Mouse (Mus musculus) adrenal gland (tissue): ENCODE data around the gene Fnip2.
"Not testable (repeated sequence)": the region's sequence is repeated elsewhere in the genome, so short reads cannot be mapped to it uniquely, and the experiment has no call there.

ENCODE experiments used
- intact Hi-C: fragments of 180-260 bp; cut with DNase I; formaldehyde crosslinking; loops from one replicate; pipeline ENCODE4 v1.15.1; 2025

Fnip2 gene

DNA sequence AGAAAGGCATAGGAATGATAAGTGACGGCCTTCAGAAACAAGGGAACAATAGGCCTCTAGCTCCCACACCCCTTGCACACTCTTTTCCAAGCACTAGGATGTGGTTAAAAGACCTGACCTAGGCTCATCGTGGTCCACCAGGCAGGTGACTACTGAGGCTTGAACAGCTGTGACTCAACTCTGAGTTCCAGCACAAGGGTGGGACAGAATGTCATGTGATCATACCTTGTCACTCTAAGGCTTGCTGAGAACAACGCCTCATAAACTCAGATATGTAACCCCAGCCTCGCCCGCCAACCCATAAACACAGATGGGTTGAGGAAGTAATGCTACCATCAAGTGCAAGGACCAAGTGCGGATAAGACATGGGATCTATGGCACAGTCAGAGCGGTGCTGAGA lies 79.6 kb downstream of the Fnip2 start:
- intact Hi-C loops = no loop called here

DNA sequence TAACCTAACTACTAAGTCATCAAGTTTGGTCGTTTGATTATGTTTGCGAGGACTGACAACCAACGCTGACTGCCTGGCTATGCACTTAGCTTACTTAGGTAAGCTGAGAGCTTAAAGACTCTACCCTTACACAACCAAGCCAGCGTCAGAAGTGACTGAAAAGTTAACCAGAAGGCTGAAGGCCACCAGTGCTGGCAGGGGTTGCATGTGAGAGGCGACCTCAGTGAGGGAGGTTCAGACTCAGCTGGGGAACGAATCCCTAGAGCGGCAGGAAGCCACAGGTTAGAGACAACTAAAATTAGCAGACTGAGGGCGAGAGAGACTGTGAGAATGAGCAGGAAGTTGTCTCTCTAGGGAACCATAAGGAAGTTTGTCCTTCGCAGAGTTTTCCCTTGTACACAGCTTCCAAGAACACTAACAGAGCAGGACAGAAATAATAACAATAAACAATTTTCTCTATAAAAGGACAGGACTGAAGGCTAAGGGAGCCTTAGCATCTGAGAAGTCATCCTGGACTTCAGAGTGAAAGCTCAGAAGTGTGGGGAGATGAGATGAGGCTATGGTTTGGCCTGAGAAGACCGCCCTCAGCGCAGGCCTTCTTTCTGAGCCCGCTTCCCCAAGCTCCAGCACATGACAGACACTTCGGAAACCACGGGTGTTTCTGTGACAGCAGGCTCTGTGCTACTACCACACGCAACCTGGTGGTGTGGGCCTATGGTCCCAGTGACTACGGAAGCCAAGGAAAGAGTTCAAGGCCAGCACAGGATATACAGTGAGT lies 83.1 kb downstream of the Fnip2 start:
- intact Hi-C loops = no loop called here

DNA sequence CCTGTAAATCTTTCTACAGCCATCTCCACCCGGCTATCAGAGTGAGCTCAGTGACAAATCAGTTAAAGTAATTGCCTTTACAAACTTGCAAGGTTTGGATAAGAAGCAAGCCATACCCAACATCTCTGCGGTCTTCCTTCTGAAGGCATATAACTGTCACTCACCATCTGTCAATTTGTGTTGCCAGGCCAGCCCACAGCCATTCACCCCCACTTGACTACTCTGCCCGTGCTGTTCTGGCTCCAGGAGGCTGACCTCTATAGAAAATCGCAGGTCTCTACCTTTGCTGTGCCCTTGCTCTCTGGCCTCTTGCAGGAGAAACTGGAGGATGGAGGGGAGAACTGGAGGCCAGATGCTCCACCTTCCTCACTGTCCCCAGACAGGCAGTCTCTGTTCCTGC lies 88.7 kb downstream of the Fnip2 start:
- intact Hi-C loops = no loop called here

DNA sequence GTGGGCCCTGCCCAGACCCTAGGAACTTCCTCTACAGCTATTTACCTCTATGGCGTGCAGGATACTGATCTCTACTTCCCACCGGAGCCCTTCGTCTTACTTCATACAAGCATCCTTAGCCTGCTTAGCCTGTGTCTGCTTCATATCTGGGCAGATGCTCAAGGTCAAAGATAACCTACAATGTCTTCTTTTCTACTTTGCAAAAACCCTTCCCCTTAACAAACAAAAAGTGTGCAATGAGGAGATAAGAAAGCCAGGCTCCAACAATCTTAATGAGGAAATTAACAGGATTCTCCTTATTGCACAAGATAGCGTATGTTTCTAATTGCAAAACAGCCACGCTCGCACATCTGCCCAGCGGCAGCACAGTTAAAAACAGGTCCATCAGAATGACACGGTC lies 89.2 kb downstream of the Fnip2 start:
- intact Hi-C loops = no loop called here

DNA sequence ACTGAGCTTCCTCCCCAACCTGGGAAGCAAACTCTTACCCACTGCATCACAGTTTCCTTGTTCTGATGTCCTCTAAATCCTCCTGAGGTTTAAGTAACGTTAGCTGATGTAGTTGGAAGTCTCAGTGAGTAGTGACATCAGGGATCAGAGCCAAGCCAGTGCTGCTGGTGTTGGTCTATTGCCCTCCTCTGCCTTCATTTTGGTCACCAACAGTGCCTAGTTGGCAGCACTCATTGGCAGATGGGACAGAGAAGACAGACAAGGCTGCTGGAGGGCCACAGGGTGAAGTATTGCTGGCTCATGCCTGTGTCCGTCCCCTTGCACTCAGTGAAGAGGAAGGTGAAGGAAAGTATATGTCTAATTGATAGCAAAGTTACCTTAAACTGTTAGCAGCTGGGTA lies 91.6 kb downstream of the Fnip2 start:
- intact Hi-C loops = no loop called here

DNA sequence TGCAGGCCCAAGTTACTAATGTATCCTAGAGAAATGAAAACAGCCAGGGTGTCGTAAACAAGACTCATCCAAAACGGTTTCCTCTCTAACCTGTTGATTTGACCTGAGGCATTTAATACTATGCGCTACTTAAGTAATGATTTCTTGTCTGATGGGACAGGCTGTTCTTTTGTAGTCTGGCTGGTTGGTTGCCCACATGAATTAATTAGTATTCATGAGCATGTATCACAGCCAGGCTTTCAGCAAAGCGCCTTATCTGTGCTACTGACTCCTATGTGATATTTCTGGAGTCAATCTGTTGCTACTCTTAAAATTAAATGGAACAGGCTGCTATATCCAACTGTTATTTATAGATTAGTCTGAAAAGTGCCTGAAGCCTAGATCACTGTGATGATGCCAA lies 92.7 kb downstream of the Fnip2 start:
- intact Hi-C loops = no loop called here

DNA sequence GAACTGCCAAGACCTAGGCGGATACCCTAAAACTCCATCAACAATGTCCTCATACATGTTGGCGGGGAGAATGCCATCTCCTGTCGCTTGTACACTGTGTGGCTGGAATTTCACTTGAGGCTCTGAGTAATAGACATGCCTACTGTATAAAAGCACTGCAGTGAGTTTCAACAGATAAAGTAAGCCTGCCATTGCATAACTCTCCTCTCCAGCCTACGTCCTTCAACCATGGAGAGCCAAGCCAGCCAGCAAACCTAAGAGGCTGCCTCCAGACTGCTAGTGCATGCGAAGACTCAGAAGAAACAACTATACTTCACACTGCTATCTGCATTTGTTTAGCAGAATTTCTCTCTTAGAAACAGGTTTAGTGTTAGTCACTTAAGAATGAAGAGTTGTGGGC lies 95.2 kb downstream of the Fnip2 start:
- intact Hi-C loops = no loop called here

DNA sequence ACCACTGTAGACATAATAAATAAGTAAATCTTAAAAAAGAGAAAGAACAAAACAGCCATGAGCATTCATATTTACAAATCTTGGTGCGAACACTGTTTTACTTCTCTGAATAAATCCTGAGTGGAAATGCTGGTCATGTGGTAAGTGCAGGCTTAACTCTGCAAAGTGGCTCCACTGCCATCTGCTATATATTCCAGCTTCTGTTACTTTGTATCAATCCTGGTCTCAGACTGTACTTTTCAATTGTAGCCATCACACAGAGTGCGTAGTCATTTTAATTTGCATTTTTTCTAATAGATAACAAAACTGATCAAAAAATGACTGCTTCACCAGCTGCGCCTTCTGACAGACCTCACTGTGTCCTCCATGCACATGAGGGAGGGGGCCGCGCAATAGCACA lies 98.2 kb downstream of the Fnip2 start:
- intact Hi-C loops = no loop called here

DNA sequence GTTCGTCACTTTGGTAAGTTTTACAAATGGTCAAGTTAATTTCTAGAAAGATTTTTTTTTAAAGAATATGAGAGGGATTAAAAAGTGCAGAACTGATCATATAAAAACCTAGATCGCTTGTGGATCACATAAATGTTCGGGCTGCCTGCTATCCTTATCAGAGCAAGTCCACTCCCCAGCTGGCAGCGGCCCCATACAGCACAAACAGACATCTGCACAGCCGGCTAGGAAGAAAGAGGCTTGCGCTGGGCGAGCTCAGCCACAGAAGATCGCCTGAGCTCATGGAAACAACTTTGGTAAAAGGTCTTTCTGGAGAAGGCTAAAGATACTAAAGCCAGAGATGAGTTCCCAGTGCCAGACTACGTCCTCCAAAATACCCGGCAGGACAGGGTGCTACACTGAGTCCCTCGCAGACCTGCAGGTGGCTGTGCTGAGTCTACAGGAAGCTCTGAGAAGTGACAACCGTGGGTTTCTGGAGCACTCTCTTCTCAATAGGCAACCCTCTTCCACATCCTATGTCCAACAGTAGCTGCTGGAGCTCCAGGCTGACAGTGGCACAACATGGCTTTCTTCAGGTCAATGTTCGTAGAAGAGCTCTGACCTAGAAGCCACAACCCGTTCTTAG lies 108.8 kb downstream of the Fnip2 start:
- intact Hi-C loops = no loop called here

DNA sequence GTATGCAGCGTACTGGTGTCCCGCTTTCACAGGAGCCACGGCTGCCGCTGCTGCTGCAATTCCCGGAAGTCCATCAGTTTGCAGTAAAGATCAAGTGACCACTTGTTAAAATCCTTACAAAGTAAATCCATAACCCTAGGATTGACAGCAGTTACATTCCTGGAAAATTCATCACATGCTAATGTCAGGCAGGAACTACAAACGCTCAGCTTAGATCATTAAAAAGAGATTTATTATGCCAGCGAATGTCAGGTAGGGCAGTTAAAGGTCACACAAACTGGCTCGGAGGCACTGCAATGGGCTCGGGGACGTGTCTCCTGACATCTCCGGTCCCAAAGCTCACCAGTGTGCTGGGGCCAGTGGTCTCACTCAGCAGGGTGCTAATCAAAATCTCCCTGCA lies 111.8 kb downstream of the Fnip2 start:
- intact Hi-C loops = no loop called here

DNA sequence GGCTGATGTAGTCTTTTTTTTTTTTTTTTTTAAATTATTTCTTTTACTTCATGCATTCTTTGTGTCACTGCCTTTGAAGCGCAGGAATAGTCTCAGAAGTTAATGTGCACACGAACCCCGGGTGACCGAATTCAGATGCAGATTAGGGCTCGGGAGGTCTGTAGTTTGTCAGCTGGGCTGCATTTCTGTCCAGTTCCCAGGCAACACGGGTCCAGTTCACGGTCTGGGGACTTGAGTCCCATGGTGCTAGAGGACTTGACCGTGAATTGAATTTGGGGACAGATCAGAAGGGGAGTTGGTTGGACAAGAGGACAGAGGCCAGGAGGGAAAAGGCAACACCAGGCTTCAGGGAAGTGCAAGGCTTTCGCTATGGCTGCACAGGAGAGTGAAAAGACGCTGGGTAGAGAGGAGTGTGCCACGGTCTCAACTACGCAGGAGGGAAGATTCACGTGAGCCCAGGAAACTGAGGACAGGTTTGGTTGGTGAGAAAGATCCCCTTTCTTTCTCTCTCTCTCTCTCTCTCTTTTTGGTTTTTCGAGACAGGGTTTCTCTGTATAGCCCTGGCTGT lies 114.8 kb downstream of the Fnip2 start:
- intact Hi-C loops = no loop called here

DNA sequence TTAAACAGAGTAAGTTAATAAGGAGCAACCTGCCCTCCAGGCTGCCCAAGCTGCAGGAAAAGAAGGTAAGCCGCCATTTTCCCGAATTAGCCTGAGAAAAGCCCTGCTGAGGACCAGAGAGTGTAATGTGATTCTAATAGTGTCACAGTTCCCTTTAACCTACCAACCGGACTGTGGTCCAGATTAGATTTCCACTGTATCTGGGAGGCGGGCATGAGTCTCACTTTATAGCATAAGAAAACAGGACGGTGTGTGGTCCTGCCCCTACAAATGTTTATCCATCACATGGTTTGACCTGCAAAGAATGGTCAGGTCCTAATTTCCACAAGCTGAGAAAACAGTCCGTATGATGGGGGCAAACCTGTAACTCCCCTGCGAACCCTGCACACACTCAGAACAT lies 118.2 kb downstream of the Fnip2 start:
- intact Hi-C loops = no loop called here

DNA sequence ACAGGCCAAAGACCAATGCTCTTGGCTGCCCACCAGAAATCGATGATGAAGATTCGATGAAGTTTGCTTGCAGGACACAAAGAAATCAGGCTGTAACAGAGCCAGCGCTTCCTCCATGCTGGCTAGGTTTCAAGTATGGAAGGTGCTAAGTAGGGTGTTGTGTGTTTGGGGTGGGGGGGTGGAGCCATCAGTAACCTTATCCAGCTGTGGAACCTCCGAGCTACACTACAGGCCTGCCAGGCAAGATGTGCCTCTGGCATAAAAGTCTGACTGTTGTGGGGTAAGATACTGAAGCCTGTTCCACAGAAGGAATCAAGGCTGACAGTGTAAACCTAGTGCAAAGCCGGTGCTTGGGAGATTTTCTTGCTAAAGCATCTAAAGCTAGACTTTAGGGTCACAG lies 119.2 kb downstream of the Fnip2 start:
- intact Hi-C loops = no loop called here

DNA sequence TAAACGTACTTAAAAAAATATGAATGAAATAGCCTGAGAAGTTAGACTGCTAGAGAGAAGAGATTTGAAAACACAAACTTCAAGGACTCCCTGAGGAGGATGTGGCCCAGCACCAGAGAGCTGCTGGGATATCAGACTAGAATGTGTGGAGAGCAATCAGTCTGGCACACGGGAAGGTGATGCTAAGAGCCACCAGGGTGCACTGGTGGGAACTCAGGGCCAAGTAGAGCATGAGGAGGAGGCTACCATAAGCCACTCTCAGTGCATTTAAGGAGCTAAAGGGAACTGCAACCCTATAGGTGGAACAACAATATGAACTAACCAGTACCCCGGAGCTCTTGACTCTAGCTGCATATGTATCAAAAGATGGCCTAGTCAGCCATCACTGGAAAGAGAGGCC lies 120.9 kb downstream of the Fnip2 start:
- intact Hi-C loops = not testable (repeated sequence)

DNA sequence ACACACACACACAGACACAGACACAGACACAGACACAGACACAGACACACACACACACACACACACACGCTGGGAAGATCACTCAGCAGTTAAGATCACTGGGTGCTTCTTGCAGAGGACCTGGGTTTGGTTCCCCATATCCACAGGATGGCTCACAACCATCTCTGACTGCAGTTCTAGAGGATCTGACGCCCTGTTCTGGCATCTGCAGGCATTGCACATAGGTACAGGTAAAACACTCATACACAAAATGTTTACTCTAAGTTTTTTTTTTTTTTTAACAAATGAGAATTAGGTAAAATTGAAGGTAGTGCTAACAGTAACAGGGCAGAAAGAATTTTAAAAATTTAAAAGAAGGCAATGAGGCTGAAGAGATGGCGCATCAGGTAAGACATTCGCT lies 121.5 kb downstream of the Fnip2 start:
- intact Hi-C loops = no loop called here

DNA sequence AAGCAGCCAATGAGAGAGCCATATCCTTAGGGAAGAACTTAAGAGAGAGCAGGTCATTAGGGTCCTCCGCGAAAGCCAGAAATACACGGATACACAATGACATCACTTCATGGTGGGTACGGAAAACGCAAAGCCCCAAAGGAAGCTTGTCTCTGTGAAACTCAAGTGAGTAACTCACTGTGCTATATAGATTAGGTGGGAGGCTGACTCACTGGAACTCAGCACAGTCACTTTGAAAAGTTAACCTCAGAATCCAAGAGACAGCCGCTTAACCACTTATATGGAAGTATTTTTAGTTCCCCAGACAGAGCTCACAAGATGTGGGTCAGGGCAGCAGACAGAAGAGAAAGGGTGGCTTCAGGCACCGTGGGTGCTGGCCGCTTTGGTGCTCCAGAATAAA lies 122.6 kb downstream of the Fnip2 start:
- intact Hi-C loops = no loop called here

DNA sequence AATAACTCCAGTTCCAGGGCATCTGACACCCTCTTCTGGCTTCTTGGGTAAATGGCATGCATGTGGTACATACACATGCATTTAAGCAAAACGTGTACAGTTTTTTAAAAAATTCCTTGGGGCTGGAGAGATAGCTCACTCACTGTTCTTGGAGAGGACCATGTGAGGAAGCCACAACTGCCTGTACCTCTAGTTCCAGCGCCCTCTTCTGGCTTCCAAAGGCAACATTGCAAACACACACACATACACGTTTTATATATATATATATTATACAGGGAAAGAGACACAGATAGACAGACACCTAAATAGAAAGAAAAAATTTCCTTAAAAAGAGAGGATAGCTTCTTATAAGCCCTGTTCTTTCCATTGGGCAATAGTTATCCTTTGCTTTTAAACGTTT lies 123.7 kb downstream of the Fnip2 start:
- intact Hi-C loops = no loop called here

DNA sequence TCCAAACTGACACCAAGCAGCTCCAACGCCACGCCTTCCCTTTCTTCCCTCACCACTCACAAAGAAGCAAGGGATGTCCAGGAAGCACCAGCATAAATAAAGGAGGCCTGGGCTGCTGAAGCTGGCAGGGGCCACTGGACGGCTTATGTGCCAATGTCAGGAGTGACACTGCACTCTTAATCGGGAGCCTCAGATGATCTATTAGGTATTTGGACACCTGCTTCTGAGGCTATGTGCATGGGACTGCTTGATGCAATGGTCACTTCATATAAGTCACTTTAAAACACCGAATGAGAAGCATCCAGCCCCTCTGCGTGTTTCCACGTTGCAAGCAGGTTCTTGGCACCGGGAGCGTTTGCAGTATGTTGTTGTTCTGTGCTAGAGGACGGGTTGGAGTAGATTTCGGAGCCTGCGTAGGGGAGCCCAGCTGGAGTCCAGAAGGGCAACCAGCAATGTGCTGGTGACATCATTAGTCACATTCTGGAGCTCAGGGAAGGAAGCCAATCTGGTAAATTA lies 126.6 kb downstream of the Fnip2 start:
- intact Hi-C loops = no loop called here

DNA sequence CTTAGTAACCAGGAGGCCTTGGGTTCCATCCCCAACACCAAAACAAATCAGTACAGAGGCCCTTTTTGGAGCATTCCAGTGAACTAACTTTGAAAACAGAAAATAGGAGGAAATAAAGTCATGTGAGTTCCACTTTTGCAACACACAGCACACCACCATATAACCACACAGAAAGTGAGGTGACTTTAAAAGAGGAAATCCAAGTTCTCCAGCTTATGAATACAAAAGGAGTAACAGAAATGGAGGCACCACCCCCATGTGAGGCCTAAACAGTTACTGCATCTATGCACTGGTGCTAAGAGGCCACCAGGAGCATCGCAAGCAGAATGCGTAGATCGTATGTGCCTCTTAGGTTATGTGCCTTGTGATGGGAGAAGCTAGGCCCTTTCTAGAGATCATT lies 129.3 kb downstream of the Fnip2 start:
- intact Hi-C loops = loop anchor here (10.0 kb wide), 1 partner anchor 213 kb away; no protein-coding TSS in a partner anchor

DNA sequence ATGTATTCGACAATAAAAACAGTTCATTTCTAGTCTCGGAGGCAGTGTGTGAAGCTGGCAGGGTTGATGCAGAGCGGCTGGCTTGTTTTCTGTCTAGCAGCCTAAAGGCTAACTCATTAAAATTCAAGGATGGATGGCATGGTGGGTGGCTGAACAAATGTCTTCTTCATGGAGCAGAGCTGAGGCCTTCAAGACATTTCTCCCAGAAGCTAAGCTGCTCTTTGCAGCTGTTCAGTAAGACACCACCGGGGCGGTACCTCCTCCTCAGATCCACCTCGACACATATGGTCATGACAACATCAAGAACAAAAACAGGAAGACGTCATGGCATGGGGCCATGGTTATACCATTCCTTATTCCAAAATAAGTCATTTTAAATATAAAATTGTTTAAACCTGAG lies 131.4 kb downstream of the Fnip2 start:
- intact Hi-C loops = loop anchor here (10.0 kb wide), 1 partner anchor 211 kb away; no protein-coding TSS in a partner anchor

DNA sequence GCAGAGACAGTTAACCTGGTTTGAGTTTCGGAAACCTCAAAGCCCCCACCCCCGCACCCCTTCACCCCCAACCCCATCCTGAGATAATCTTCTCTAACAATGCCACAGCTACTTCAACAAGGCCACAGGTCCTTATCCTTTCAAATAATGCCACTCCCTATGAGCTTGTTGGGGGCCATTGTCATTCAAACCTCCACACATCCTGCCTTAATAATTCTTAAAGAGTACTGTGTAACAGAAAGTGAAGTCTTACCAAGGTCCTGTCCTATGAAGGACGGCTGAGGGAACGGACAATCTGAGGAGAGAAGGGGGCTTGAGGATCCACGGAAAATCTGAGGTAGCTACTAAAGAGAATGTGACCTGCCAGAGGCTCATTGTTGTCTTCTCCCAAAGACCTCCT lies 132.6 kb downstream of the Fnip2 start:
- intact Hi-C loops = loop anchor here (10.0 kb wide), 1 partner anchor 210 kb away; no protein-coding TSS in a partner anchor

DNA sequence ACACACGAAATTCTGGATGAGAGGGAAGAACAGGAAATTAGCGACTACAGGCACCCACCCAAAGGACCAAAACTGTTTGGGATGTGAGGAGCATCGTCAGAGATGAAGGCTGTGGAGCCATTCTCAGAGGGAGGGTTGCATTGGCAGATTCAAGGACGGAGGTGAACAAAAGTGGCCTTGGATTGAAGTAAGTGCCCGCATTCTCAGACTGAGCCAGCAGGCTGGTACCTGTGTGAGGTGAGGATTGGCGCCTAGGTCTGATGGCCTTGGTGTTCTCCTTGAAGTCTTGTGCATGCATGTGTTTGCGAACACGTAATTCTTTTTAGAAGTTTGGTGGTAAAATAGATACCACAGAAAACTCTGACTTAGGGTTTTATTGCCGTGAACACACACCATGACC lies 133.2 kb downstream of the Fnip2 start:
- intact Hi-C loops = loop anchor here (10.0 kb wide), 1 partner anchor 210 kb away; no protein-coding TSS in a partner anchor
